1 mouse cellular context compared by ENCODE assay signal in genomic region chr13:55574321-55574720, GRCm38 (mm10).
A peak's percentile ranks its signal among the peaks of the same experiment; 100 is the strongest.
TF ChIP-seq lines count a peak whose summit lies in the region.

No protein-coding gene starts in this region.

TF ChIP-seq in MEL, 35 proteins besides CTCF, POLR2A, EP300 and RAD21:
- TF ChIP-seq UBTF (IDR thresholded peaks at IDR 0.05; ENCODE audit: borderline replicate concordance, insufficient read depth, low read depth, low read length) (no peak), ZNF384 (IDR thresholded peaks at IDR 0.05; ENCODE audit: low read depth, low read length) (peak; percentile 25; the same call in 1 of the 2 replicates)
